Mouse (Mus musculus) kidney, embryonic 14.5 days (tissue): ENCODE measurements around the gene Lcn5. TPM values are rescaled to one million over a fixed set of nuclear protein-coding genes. Genes with fewer than 3 reads are reported as not detected.

Experiments
- ATAC-seq: fragments of 200-750 bp; cut with Nextera tagmentation; 2 replicates; pipeline ENCODE4 v1.8.0; 2017; ENCODE audit warnings: moderate number of reproducible peaks, mild to moderate bottlenecking, moderate TSS enrichment, moderate library complexity; ENCODE audit not compliant: low FRiP score, low TSS enrichment
- H3K27ac ChIP-seq: fragments of 300-500 bp; sonication (generic); 2 replicates; pipeline ENCODE4 v1.5.1; 2014; ENCODE audit warnings: low read depth, mild to moderate bottlenecking, low read length, moderate library complexity, mixed read lengths
- H3K27me3 ChIP-seq: fragments of 300-500 bp; sonication (generic); 2 replicates; pipeline ENCODE4 v1.6.1; 2014; ENCODE audit warnings: mild to moderate bottlenecking, low read length; ENCODE audit not compliant: control insufficient read depth, insufficient read depth
- H3K36me3 ChIP-seq: fragments of 300-500 bp; sonication (generic); 2 replicates; pipeline ENCODE4 v1.6.1; 2014; ENCODE audit warnings: low read length, mixed read lengths; ENCODE audit not compliant: control insufficient read depth, insufficient read depth
- H3K4me1 ChIP-seq: fragments of 300-500 bp; sonication (generic); 2 replicates; pipeline ENCODE4 v1.6.1; 2014; ENCODE audit warnings: low read length, mixed read lengths; ENCODE audit not compliant: control insufficient read depth, insufficient read depth
- H3K4me2 ChIP-seq: fragments of 300-500 bp; sonication (generic); replicated peaks from 2 replicates; pipeline ENCODE4 v1.6.1; 2014; ENCODE audit warnings: low read depth, mild to moderate bottlenecking, low read length
- H3K4me3 ChIP-seq: fragments of 300-500 bp; sonication (generic); 2 replicates; pipeline ENCODE4 v1.5.1; 2014; ENCODE audit warnings: mild to moderate bottlenecking, low read length
- H3K9ac ChIP-seq: fragments of 300-500 bp; sonication (generic); 2 replicates; pipeline ENCODE4 v1.6.1; 2014; ENCODE audit warnings: low read depth, mild to moderate bottlenecking, low read length, moderate library complexity
- H3K9me3 ChIP-seq: fragments of 300-500 bp; sonication (generic); 2 replicates; pipeline ENCODE4 v1.6.1; 2016; ENCODE audit warnings: low read length; ENCODE audit not compliant: control insufficient read depth
- WGBS: fragments of 180-500 bp; shearing (Covaris S2); extraction: QIAGEN DNeasy Blood & Tissue Kit; methylation state at CpG from one replicate; pipeline ENCODE4 v1.1.7; 2014; 5-methylcytosine and 5-hydroxymethylcytosine counted together
- polyA plus RNA-seq: library from polyadenylated mRNA; unstranded; fragments of >200 nt; fragmentation: Nextera tagmentation; extraction: Ambion mirVana; gene quantifications from 2 replicates; pipeline ENCODE4 v1.2.1, GENCODE M21; 2014

The Lcn5 gene
- polyA plus RNA-seq, 1 experiment from 2014 or later: not detected

- H3K36me3 ChIP-seq: no peaks in the 10 kb centered on the region
- WGBS: 36% methylated on average over 4 of the region's 4 CpGs
- H3K27ac ChIP-seq: no peak overlapping the region
- H3K9me3 ChIP-seq: no peaks in the 10 kb centered on the region
- no peak for ATAC-seq
- H3K9ac ChIP-seq: no peak overlapping the region
- no peak overlapping the region for H3K4me3 ChIP-seq
- no peaks in the 10 kb centered on the region for H3K27me3 ChIP-seq
- H3K4me2 ChIP-seq: no peak overlapping the region
- H3K4me1 ChIP-seq: no peaks in the 10 kb centered on the region
Measured at GRCm38 (mm10) chr2:25628738-25629137, 29.0 kb upstream of the Lcn5 start.

- Histone ChIP-seq H3K4me2 (no peak overlapping the region), H3K4me1 (no peaks in the 10 kb centered on the region), H3K27ac (no peak overlapping the region), H3K36me3 (no peaks in the 10 kb centered on the region), H3K27me3 (no peaks in the 10 kb centered on the region), H3K4me3 (no peak overlapping the region), H3K9ac (no peak overlapping the region), H3K9me3 (no peaks in the 10 kb centered on the region)
- ATAC-seq: no peak
- 82% methylated on average over 3 of the region's 3 CpGs for WGBS
Measured at GRCm38 (mm10) chr2:25633616-25634015, 24.1 kb upstream of the Lcn5 start.

GRCm38 (mm10) chr2:25634046-25634445 is 23.7 kb upstream of the Lcn5 start:
- Histone ChIP-seq H3K9me3 (no peaks in the 10 kb centered on the region), H3K27ac (no peak overlapping the region), H3K27me3 (no peaks in the 10 kb centered on the region), H3K4me1 (no peaks in the 10 kb centered on the region), H3K36me3 (no peaks in the 10 kb centered on the region), H3K4me2 (no peak overlapping the region), H3K9ac (no peak overlapping the region), H3K4me3 (no peak overlapping the region)
- ATAC-seq: no peak
- WGBS: 53% methylated on average over 1 of the region's 1 CpGs

GRCm38 (mm10) chr2:25639890-25640289 is 17.9 kb upstream of the Lcn5 start:
- no peak overlapping the region for H3K9ac ChIP-seq
- WGBS: 16% methylated on average over 6 of the region's 6 CpGs
- H3K36me3 ChIP-seq: no peaks in the 10 kb centered on the region
- H3K4me3 ChIP-seq: no peak overlapping the region
- H3K4me1 ChIP-seq: no peaks in the 10 kb centered on the region
- H3K27me3 ChIP-seq: no peaks in the 10 kb centered on the region
- ATAC-seq: no peak
- no peaks in the 10 kb centered on the region for H3K9me3 ChIP-seq
- H3K27ac ChIP-seq: no peak overlapping the region
- H3K4me2 ChIP-seq: no peak overlapping the region

- Histone ChIP-seq H3K27ac (no peak within 1 kb of the TSS), H3K9ac (no peak within 1 kb of the TSS), H3K36me3 (no peaks in the 10 kb centered on the region), H3K9me3 (no peaks in the 10 kb centered on the region), H3K4me1 (no peaks in the 10 kb centered on the region), H3K4me2 (no peak within 1 kb of the TSS), H3K27me3 (no peaks in the 10 kb centered on the region), H3K4me3 (no peak within 1 kb of the TSS)
- no peak for ATAC-seq
- WGBS: 85% methylated on average over 2 of the region's 2 CpGs
Measured at GRCm38 (mm10) chr2:25652902-25653301, 4.8 kb upstream of the Lcn5 start, which contains the start of gene Lcn8. Gene Lcn8, plus strand, starts transcription at chr2:25653120.

- Histone ChIP-seq H3K27ac (no peak overlapping the region), H3K9me3 (no peaks in the 10 kb centered on the region), H3K4me1 (no peaks in the 10 kb centered on the region), H3K36me3 (no peaks in the 10 kb centered on the region), H3K9ac (no peak overlapping the region), H3K4me3 (no peak overlapping the region), H3K4me2 (no peak overlapping the region), H3K27me3 (no peaks in the 10 kb centered on the region)
- WGBS: 45% methylated on average over 1 of the region's 1 CpGs
- no peak for ATAC-seq
Measured at GRCm38 (mm10) chr2:25654502-25654901, 3.2 kb upstream of the Lcn5 start.

GRCm38 (mm10) chr2:25656691-25657090 is 1.1 kb upstream of the Lcn5 start:
- Histone ChIP-seq H3K4me2 (no peak overlapping the region), H3K4me3 (no peak overlapping the region), H3K27me3 (no peaks in the 10 kb centered on the region), H3K27ac (no peak overlapping the region), H3K36me3 (no peaks in the 10 kb centered on the region), H3K9ac (no peak overlapping the region), H3K9me3 (no peaks in the 10 kb centered on the region), H3K4me1 (no peaks in the 10 kb centered on the region)
- no peak for ATAC-seq
- WGBS: 88% methylated on average over 4 of the region's 4 CpGs

- WGBS: 78% methylated on average over 4 of the region's 4 CpGs
- no peak overlapping the region for H3K27ac ChIP-seq
- no peaks in the 10 kb centered on the region for H3K9me3 ChIP-seq
- no peaks in the 10 kb centered on the region for H3K27me3 ChIP-seq
- H3K9ac ChIP-seq: no peak overlapping the region
- ATAC-seq: no peak
- no peak overlapping the region for H3K4me2 ChIP-seq
- no peak overlapping the region for H3K4me3 ChIP-seq
- no peaks in the 10 kb centered on the region for H3K4me1 ChIP-seq
- no peaks in the 10 kb centered on the region for H3K36me3 ChIP-seq
Measured at GRCm38 (mm10) chr2:25657246-25657645, 506 bp upstream of the Lcn5 start.

- no peak overlapping the region for H3K27ac ChIP-seq
- H3K36me3 ChIP-seq: no peaks in the 10 kb centered on the region
- H3K9me3 ChIP-seq: no peaks in the 10 kb centered on the region
- no peak overlapping the region for H3K4me2 ChIP-seq
- no peaks in the 10 kb centered on the region for H3K4me1 ChIP-seq
- ATAC-seq: no peak
- no peaks in the 10 kb centered on the region for H3K27me3 ChIP-seq
- H3K4me3 ChIP-seq: no peak overlapping the region
- WGBS: 76% methylated on average over 8 of the region's 8 CpGs
- no peak overlapping the region for H3K9ac ChIP-seq
Measured at GRCm38 (mm10) chr2:25660279-25660678, 2.5 kb downstream of the Lcn5 start.
